Mouse (Mus musculus) testis, adult 2 months (tissue): Measurements from ENCODE around the gene Zscan10. TPM values are rescaled to one million over a fixed set of nuclear protein-coding genes. Genes with fewer than 3 reads are reported as not detected.

Source experiments
- H3K27ac ChIP-seq: fragments of 200-500 bp; 2 replicates; pipeline ENCODE4 v1.5.1; 2012; ENCODE audit warnings: low read depth, low read length; ENCODE audit not compliant: control insufficient read depth, insufficient read depth
- H3K27me3 ChIP-seq: fragments of 200-500 bp; 2 replicates; pipeline ENCODE4 v1.6.1; 2012; ENCODE audit warnings: mild to moderate bottlenecking, low read length, moderate library complexity; ENCODE audit not compliant: control insufficient read depth, insufficient read depth
- H3K36me3 ChIP-seq: fragments of 200-500 bp; 2 replicates; pipeline ENCODE4 v1.6.1; 2012; ENCODE audit warnings: mild to moderate bottlenecking, low read length; ENCODE audit not compliant: control insufficient read depth, insufficient read depth
- H3K4me1 ChIP-seq: fragments of 200-500 bp; 2 replicates; pipeline ENCODE4 v1.6.1; 2012; ENCODE audit warnings: low read length; ENCODE audit not compliant: control insufficient read depth, insufficient read depth
- H3K4me3 ChIP-seq: fragments of 200-500 bp; 2 replicates; pipeline ENCODE4 v1.5.1; 2012; ENCODE audit warnings: low read depth, mild to moderate bottlenecking, low read length, moderate library complexity, mixed read lengths; ENCODE audit not compliant: control insufficient read depth
- CTCF ChIP-seq: fragments of 200-500 bp; IDR thresholded peaks from 2 replicates; pipeline ENCODE4 v1.5.1; 2012; ENCODE audit warnings: low read depth, mild to moderate bottlenecking, inconsistent platforms, low read length, moderate library complexity; ENCODE audit not compliant: control insufficient read depth, insufficient read depth, insufficient replicate concordance
- POLR2A ChIP-seq: fragments of 200-500 bp; IDR thresholded peaks from 2 replicates; pipeline ENCODE4 v1.6.1; 2012; ENCODE audit warnings: low read depth, mild to moderate bottlenecking, inconsistent platforms, low read length, moderate library complexity; ENCODE audit not compliant: control insufficient read depth
- polyA plus RNA-seq: library from polyadenylated mRNA; depleted of rRNA; stranded (reverse); fragments of >200 nt; gene quantifications from 2 replicates; pipeline ENCODE4 v1.2.3, GENCODE M21; 2012

Zscan10 gene
- polyA plus RNA-seq, 1 experiment: 4.5 TPM

DNA sequence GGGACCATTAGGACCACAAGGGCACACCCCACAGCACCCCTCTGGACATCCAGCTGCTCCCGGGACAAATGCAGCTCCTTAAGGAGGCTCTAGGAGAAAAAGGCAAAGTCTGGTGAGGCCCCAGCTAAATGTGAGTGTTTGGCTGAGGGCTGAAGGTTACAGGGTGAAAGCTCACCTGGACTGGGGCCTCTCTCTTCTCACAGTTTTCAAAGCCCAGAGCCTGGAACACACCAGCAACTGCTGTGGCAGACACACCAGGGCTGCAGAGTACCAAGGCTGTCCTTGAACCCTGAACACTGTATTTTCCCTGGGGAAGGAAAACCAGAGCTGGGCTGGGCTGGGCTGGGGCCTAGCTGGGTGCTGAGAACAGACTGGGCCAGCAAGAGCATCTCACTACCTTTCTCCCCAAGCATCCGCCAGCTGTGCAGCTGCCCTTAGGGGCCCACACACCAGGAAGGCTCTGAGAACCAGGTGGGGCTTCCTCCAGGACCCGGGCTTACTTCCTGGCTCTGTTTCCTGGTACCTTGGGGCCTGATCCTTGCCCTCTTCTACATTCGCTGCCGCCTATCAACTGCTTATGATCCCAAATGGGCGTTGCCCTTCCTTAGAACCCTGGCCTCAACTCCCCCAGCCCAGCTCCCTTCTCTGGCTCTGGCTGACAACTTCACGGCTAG is 45.3 kb upstream of the Zscan10 start:
- TF ChIP-seq CTCF: no peak
- no peak for TF ChIP-seq POLR2A
- H3K36me3 ChIP-seq: no peaks in the 10 kb centered on the region

DNA sequence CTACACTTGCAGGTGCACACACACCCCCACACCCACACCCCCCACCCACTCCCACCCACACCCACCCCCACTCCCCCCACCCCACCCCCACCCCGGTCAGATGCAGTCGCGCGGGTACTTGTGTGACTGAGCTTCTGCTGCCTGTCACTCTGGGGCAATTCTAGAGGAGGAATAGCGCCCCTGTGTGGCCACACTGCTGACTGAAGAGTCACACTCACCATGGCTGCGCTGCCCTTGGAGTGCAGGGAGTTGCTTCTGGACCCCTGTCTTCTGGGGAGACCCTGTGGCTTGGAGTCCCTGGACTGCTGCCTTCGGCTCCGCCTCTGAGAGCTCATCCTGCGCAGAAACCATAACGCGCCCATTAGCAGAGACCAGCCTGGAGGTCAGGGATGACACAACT is 40.9 kb upstream of the Zscan10 start:
- H3K27ac ChIP-seq: no peak overlapping the region
- H3K27me3 ChIP-seq: no peaks in the 10 kb centered on the region
- H3K4me1 ChIP-seq: peaks cover 6% of the 10 kb centered on the region
- no peaks in the 10 kb centered on the region for H3K36me3 ChIP-seq
- H3K4me3 ChIP-seq: no peak overlapping the region
- no peak for TF ChIP-seq POLR2A
- peak; percentile 42; the same call in 1 of the 2 replicates for TF ChIP-seq CTCF

More for the DNA sequence above, 45.3 kb upstream of the Zscan10 start:
- peaks cover 5% of the 10 kb centered on the region; the same call in 1 of the 2 replicates for H3K4me1 ChIP-seq
- H3K4me3 ChIP-seq: no peak overlapping the region
- no peaks in the 10 kb centered on the region for H3K27me3 ChIP-seq
- H3K27ac ChIP-seq: no peak overlapping the region

DNA sequence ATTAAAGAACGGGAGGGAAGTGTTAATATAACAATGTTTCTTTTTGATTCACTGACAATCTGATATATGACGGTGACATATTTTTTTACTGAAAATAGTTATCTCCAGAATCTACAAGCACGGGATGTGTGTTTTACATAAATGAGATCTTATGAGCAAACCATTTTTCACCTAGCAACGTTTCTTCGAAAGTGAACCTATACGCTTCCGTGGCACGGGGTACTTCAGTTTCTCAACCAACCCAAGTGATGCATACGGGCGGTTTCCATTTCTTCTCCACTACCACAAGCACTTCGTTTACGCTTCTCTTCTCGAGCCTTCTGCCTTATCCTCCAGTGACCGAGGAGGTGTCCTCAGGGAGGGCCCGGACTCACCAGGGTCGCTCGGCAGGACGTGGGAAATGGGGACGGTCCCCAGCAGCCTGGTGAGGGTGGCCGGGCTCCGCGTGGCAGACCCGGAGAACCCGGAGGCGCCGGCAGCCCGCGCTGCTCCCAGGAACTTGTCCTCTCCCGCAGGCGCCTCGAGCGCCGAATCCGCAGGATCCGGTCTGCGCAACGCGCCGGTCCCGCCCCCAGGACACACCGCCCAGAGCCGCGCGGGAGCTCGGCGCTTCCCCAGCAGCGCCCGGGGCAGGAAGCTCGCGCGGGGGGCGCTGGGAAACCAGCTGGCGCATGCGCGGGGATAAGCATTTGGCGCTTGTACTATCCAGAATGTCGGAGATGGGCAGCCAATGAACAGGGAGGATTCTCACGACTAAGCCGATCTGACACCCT is 36.9 kb upstream of the Zscan10 start, which contains the start of gene Zfp213:
Gene Zfp213, minus strand, starts transcription at position 644 of the 773 bp plus-strand sequence.
- no peak for TF ChIP-seq CTCF
- peak; percentile 76 for TF ChIP-seq POLR2A
- no peaks in the 10 kb centered on the region for H3K27me3 ChIP-seq
- no peaks in the 10 kb centered on the region for H3K36me3 ChIP-seq
- H3K27ac ChIP-seq: peak within 1 kb of the TSS; percentile 93
- peak within 1 kb of the TSS; percentile 98 for H3K4me3 ChIP-seq
- H3K4me1 ChIP-seq: peaks cover 9% of the 10 kb centered on the region

DNA sequence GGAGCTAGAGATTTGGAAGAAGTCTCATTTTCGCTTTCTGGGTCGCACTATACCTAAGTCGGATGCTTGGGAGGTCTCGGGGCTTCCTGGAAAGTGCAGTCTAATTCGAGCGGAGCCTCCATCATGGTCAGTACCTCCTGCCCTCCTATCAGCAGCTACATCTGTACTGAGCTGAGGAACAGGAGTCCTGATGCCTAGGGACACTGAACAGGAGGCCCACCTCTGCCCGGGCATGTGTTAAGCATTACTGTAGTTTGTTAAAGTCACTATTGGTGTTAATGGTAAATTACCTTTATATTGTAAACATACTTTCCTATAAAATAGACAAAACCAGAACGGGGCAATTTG is 36.3 kb upstream of the Zscan10 start:
- Histone ChIP-seq H3K27ac (peak overlapping the region; percentile 84), H3K4me3 (peak overlapping the region; percentile 98), H3K4me1 (peaks cover 9% of the 10 kb centered on the region), H3K27me3 (no peaks in the 10 kb centered on the region), H3K36me3 (no peaks in the 10 kb centered on the region)
- TF ChIP-seq CTCF (no peak), POLR2A (no peak)

DNA sequence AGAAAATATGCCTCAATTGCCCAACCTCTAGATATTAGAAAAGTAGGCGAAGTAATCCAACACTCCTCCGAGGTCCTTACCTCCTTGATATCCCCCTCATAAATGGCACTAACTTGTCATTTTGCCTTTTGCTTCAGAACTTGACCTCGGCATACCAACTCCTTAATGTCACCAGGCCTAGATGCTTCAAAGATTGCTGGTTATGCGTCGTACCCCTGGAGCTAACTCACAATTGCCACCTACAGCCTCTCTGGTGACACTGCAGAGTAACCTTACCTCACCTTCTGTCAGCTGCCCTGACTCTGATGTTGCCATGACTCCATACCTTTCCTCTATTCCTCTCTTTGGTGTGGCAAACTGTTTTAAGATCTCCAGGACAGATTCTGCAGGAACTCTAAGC is 33.9 kb upstream of the Zscan10 start:
- Histone ChIP-seq H3K36me3 (no peaks in the 10 kb centered on the region), H3K4me3 (no peak overlapping the region), H3K4me1 (peaks cover 9% of the 10 kb centered on the region), H3K27ac (no peak overlapping the region), H3K27me3 (no peaks in the 10 kb centered on the region)
- TF ChIP-seq CTCF (no peak), POLR2A (no peak)

DNA sequence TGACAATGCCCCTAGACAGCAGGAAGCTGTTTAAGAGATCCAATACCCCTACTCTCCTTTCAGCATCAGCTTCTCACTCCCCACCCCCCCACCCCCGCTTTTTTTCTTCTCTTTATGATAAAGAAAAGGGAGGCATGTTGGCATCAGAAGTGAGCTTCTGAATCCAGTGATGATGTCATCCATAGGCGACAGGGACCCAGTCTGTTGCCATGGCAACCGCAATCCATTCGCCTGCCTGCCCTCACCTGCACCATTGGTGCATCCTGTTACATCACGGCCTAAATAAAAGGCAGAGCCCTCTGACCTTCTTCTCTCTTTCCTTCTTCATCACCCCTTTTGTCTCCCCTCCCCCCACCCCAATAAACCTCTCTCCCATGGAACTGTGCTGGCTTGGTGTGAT is 32.3 kb upstream of the Zscan10 start:
- H3K4me3 ChIP-seq: no peak overlapping the region
- peaks cover 9% of the 10 kb centered on the region for H3K4me1 ChIP-seq
- no peaks in the 10 kb centered on the region for H3K27me3 ChIP-seq
- TF ChIP-seq CTCF (no peak), POLR2A (peak; percentile 38; the same call in 1 of the 2 replicates)
- H3K27ac ChIP-seq: no peak overlapping the region
- H3K36me3 ChIP-seq: no peaks in the 10 kb centered on the region

DNA sequence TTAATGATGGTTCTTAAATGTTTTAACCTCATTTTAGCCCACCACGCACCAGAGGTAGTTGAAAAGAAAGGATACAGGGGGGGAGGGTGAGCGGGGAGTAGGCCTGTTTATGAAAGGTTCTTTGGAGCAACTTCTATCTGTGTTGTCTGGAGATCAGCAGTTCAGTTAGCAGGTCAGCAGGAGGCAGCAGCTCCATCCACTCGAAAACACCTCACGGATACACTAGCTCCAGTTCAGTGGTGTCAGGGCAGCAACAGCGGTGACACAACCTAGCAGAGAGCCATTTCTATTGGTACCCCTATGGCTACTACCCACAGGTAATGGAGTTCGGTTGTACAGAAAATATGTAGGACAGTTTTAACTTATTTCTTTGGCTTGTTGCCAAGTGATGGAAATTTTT is 30.6 kb upstream of the Zscan10 start:
- H3K27ac ChIP-seq: no peak overlapping the region
- H3K4me1 ChIP-seq: peaks cover under 1% of the 10 kb centered on the region; the same call in 1 of the 2 replicates
- no peaks in the 10 kb centered on the region for H3K36me3 ChIP-seq
- H3K4me3 ChIP-seq: no peak overlapping the region
- peak; percentile 61; the same call in 1 of the 2 replicates for TF ChIP-seq CTCF
- TF ChIP-seq POLR2A: no peak
- no peaks in the 10 kb centered on the region for H3K27me3 ChIP-seq
